Mouse (Mus musculus): Measurements from ENCODE around the gene Myadml2.
A peak's percentile ranks its signal among the peaks of the same experiment; 100 is the strongest.

DNA sequence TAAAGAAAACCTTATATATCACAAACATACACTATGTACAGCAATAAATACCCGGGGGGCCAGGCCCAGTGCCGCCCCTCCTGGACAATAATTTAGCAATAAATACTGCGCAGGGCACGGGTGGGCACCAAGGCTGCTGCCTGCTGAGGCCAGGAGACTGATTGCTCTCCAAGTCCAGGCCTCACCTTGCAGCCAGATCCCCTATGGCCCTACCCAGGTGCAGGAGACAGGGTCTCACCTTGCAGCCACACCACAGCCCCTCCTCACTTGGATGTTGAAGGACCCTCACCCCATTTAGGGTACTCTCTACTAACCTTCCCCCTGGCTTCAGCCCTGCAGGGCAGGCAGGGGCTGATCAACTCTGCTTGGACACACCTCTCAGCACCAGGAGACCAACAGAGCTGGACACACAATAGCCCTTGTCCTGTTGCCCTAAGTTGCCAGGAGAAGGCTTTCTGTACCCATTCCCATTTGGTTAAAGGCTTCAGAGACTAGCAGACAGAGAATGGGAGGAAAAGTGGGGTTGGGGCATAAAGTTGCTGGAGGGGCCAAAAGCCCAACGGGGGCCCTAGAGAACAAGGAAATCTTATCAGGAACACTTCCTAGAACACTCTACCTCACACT, 22.7 kb downstream of the Myadml2 start, which contains the start of gene Sirt7:
- TF ChIP-seq CTCF (IDR thresholded peaks at IDR 0.05; ENCODE audit: low read depth) (0 out of 2 replicates have a peak, but pooled peaks have one; percentile 11), EP300 (IDR thresholded peaks at IDR 0.05; ENCODE audit: low read depth) (no peak)

Measured in liver, embryonic 14.5 days (tissue).